Mouse (Mus musculus): Measurements from ENCODE around the gene Ogfod2. TPM values are rescaled to one million over a fixed set of nuclear protein-coding genes. Genes with fewer than 3 reads are reported as not detected.

Gene Ogfod2
- polyA plus RNA-seq, 1 experiment, result 54.9 TPM

- Histone ChIP-seq H3K27ac (ENCODE audit: insufficient read depth, low read depth, low read length) (no peak overlapping the region), H3K36me3 (ENCODE audit: control insufficient read depth, insufficient read depth, low read length) (no peaks in the 10 kb centered on the region), H3K27me3 (replicated peaks; ENCODE audit: control insufficient read depth, insufficient read depth, low read length) (no peaks in the 10 kb centered on the region), H3K4me3 (ENCODE audit: insufficient read depth, low read depth, low read length) (no peak overlapping the region), H3K4me1 (ENCODE audit: control insufficient read depth, insufficient read depth, low read length) (no peaks in the 10 kb centered on the region)
- WGBS, result 39% methylated on average over 11 of the region's 11 CpGs
- peak; percentile 99 for TF ChIP-seq CTCF (conservative IDR thresholded peaks at IDR 0.05; ENCODE audit: insufficient read depth, insufficient read length, low read depth, low read length)
- TF ChIP-seq POLR2A (IDR thresholded peaks at IDR 0.05; ENCODE audit: low read depth, low read length), result no peak
- DNase-seq, result peak; percentile 88
Measured at GRCm38 (mm10) chr5:124084588-124085173, 27.4 kb upstream of the Ogfod2 start.

GRCm38 (mm10) chr5:124085513-124085912 lies 26.6 kb upstream of the Ogfod2 start:
- WGBS, result 74% methylated on average over 3 of the region's 3 CpGs
- no peaks in the 10 kb centered on the region for H3K36me3 ChIP-seq (ENCODE audit: control insufficient read depth, insufficient read depth, low read length)
- H3K4me1 ChIP-seq (ENCODE audit: control insufficient read depth, insufficient read depth, low read length), result no peaks in the 10 kb centered on the region
- TF ChIP-seq CTCF (conservative IDR thresholded peaks at IDR 0.05; ENCODE audit: insufficient read depth, insufficient read length, low read depth, low read length) (no peak), POLR2A (IDR thresholded peaks at IDR 0.05; ENCODE audit: low read depth, low read length) (no peak)
- H3K4me3 ChIP-seq (ENCODE audit: insufficient read depth, low read depth, low read length), result no peak overlapping the region
- DNase-seq, result no peak
- H3K27ac ChIP-seq (ENCODE audit: insufficient read depth, low read depth, low read length), result no peak overlapping the region
- H3K27me3 ChIP-seq (replicated peaks; ENCODE audit: control insufficient read depth, insufficient read depth, low read length), result no peaks in the 10 kb centered on the region

- no peaks in the 10 kb centered on the region for H3K27me3 ChIP-seq (replicated peaks; ENCODE audit: control insufficient read depth, insufficient read depth, low read length)
- H3K27ac ChIP-seq (ENCODE audit: insufficient read depth, low read depth, low read length), result no peak overlapping the region
- 82% methylated on average over 4 of the region's 4 CpGs for WGBS
- H3K4me1 ChIP-seq (ENCODE audit: control insufficient read depth, insufficient read depth, low read length), result no peaks in the 10 kb centered on the region
- H3K36me3 ChIP-seq (ENCODE audit: control insufficient read depth, insufficient read depth, low read length), result no peaks in the 10 kb centered on the region
- DNase-seq, result no peak
- no peak overlapping the region for H3K4me3 ChIP-seq (ENCODE audit: insufficient read depth, low read depth, low read length)
- TF ChIP-seq POLR2A (IDR thresholded peaks at IDR 0.05; ENCODE audit: low read depth, low read length) (no peak), CTCF (conservative IDR thresholded peaks at IDR 0.05; ENCODE audit: insufficient read depth, insufficient read length, low read depth, low read length) (no peak)
Measured at GRCm38 (mm10) chr5:124086876-124087275, 25.2 kb upstream of the Ogfod2 start.

- TF ChIP-seq CTCF (conservative IDR thresholded peaks at IDR 0.05; ENCODE audit: insufficient read depth, insufficient read length, low read depth, low read length) (no peak), POLR2A (IDR thresholded peaks at IDR 0.05; ENCODE audit: low read depth, low read length) (no peak)
- Histone ChIP-seq H3K4me3 (ENCODE audit: insufficient read depth, low read depth, low read length) (no peak overlapping the region), H3K27me3 (replicated peaks; ENCODE audit: control insufficient read depth, insufficient read depth, low read length) (no peaks in the 10 kb centered on the region), H3K4me1 (ENCODE audit: control insufficient read depth, insufficient read depth, low read length) (peaks cover 6% of the 10 kb centered on the region), H3K36me3 (ENCODE audit: control insufficient read depth, insufficient read depth, low read length) (no peaks in the 10 kb centered on the region), H3K27ac (ENCODE audit: insufficient read depth, low read depth, low read length) (no peak overlapping the region)
- no peak for DNase-seq
- 85% methylated on average over 23 of the region's 23 CpGs for WGBS
Measured at GRCm38 (mm10) chr5:124089868-124090267, 22.2 kb upstream of the Ogfod2 start.

- H3K4me1 ChIP-seq (ENCODE audit: control insufficient read depth, insufficient read depth, low read length), result peaks cover 9% of the 10 kb centered on the region
- H3K27ac ChIP-seq (ENCODE audit: insufficient read depth, low read depth, low read length), result no peak overlapping the region
- H3K27me3 ChIP-seq (replicated peaks; ENCODE audit: control insufficient read depth, insufficient read depth, low read length), result no peaks in the 10 kb centered on the region
- no peak overlapping the region for H3K4me3 ChIP-seq (ENCODE audit: insufficient read depth, low read depth, low read length)
- H3K36me3 ChIP-seq (ENCODE audit: control insufficient read depth, insufficient read depth, low read length), result no peaks in the 10 kb centered on the region
- TF ChIP-seq POLR2A (IDR thresholded peaks at IDR 0.05; ENCODE audit: low read depth, low read length), result no peak
- TF ChIP-seq CTCF (conservative IDR thresholded peaks at IDR 0.05; ENCODE audit: insufficient read depth, insufficient read length, low read depth, low read length), result no peak
- WGBS, result 67% methylated on average over 9 of the region's 9 CpGs
- DNase-seq, result no peak
Measured at GRCm38 (mm10) chr5:124091951-124092406, 20.1 kb upstream of the Ogfod2 start.

- no peaks in the 10 kb centered on the region for H3K36me3 ChIP-seq (ENCODE audit: control insufficient read depth, insufficient read depth, low read length)
- no peak overlapping the region for H3K4me3 ChIP-seq (ENCODE audit: insufficient read depth, low read depth, low read length)
- no peaks in the 10 kb centered on the region for H3K27me3 ChIP-seq (replicated peaks; ENCODE audit: control insufficient read depth, insufficient read depth, low read length)
- WGBS, result 43% methylated on average over 11 of the region's 11 CpGs
- H3K27ac ChIP-seq (ENCODE audit: insufficient read depth, low read depth, low read length), result no peak overlapping the region
- peaks cover 9% of the 10 kb centered on the region for H3K4me1 ChIP-seq (ENCODE audit: control insufficient read depth, insufficient read depth, low read length)
- DNase-seq, result peak; percentile 90
- TF ChIP-seq POLR2A (IDR thresholded peaks at IDR 0.05; ENCODE audit: low read depth, low read length) (no peak), CTCF (conservative IDR thresholded peaks at IDR 0.05; ENCODE audit: insufficient read depth, insufficient read length, low read depth, low read length) (no peak)
Measured at GRCm38 (mm10) chr5:124093120-124093794, 18.8 kb upstream of the Ogfod2 start.

- no peak for TF ChIP-seq POLR2A (IDR thresholded peaks at IDR 0.05; ENCODE audit: low read depth, low read length)
- TF ChIP-seq CTCF (conservative IDR thresholded peaks at IDR 0.05; ENCODE audit: insufficient read depth, insufficient read length, low read depth, low read length), result no peak
- H3K4me1 ChIP-seq (ENCODE audit: control insufficient read depth, insufficient read depth, low read length), result peaks cover 9% of the 10 kb centered on the region
- DNase-seq, result no peak
- H3K27me3 ChIP-seq (replicated peaks; ENCODE audit: control insufficient read depth, insufficient read depth, low read length), result no peaks in the 10 kb centered on the region
- H3K27ac ChIP-seq (ENCODE audit: insufficient read depth, low read depth, low read length), result no peak overlapping the region
- H3K36me3 ChIP-seq (ENCODE audit: control insufficient read depth, insufficient read depth, low read length), result no peaks in the 10 kb centered on the region
- no peak overlapping the region for H3K4me3 ChIP-seq (ENCODE audit: insufficient read depth, low read depth, low read length)
- WGBS, result 87% methylated on average over 12 of the region's 12 CpGs
Measured at GRCm38 (mm10) chr5:124093852-124094604, 18.1 kb upstream of the Ogfod2 start.
